Mouse (Mus musculus) stomach, postnatal 0 days (tissue): ENCODE data around the gene Gramd1b. TPM values are rescaled to one million over a fixed set of nuclear protein-coding genes. Genes with fewer than 3 reads are reported as not detected.

ENCODE experiments used
- ATAC-seq: fragments of 200-750 bp; cut with Nextera tagmentation; 2 replicates; pipeline ENCODE4 v1.8.0; 2017; ENCODE audit not compliant: low FRiP score, low TSS enrichment
- DNase-seq: peaks from one replicate; pipeline ENCODE4 v3.0.0-alpha.2; 2016; ENCODE audit warnings: low spot score
- H3K27ac ChIP-seq: fragments of 300-500 bp; sonication (generic); replicated peaks from 2 replicates; pipeline ENCODE4 v1.5.1; 2014; ENCODE audit warnings: mild to moderate bottlenecking, control low read depth
- H3K27me3 ChIP-seq: fragments of 300-500 bp; sonication (generic); 2 replicates; pipeline ENCODE4 v1.6.1; 2014; ENCODE audit warnings: low read length; ENCODE audit not compliant: control insufficient read depth, insufficient read depth
- H3K36me3 ChIP-seq: fragments of 300-500 bp; sonication (generic); 2 replicates; pipeline ENCODE4 v1.6.1; 2014; ENCODE audit warnings: low read length, mixed read lengths; ENCODE audit not compliant: control insufficient read depth, insufficient read depth
- H3K4me1 ChIP-seq: fragments of 300-500 bp; sonication (generic); replicated peaks from 2 replicates; pipeline ENCODE4 v1.6.1; 2014; ENCODE audit warnings: antibody characterized with exemption; ENCODE audit not compliant: control insufficient read depth, insufficient read depth
- H3K4me2 ChIP-seq: fragments of 300-500 bp; sonication (generic); replicated peaks from 2 replicates; pipeline ENCODE4 v1.6.1; 2014; ENCODE audit warnings: low read depth, mild to moderate bottlenecking, control low read depth, moderate library complexity
- H3K4me3 ChIP-seq: fragments of 300-500 bp; sonication (generic); 2 replicates; pipeline ENCODE4 v1.5.1; 2014; ENCODE audit warnings: low read depth, low read length, control low read depth
- H3K9ac ChIP-seq: fragments of 300-500 bp; sonication (generic); 2 replicates; pipeline ENCODE4 v1.6.1; 2014; ENCODE audit warnings: mild to moderate bottlenecking, low read length, control low read depth, mixed read lengths
- H3K9me3 ChIP-seq: fragments of 300-500 bp; sonication (generic); 2 replicates; pipeline ENCODE4 v1.6.1; 2016; ENCODE audit warnings: low read length; ENCODE audit not compliant: control insufficient read depth
- CTCF ChIP-seq: IDR thresholded peaks from 2 replicates; pipeline ENCODE4 v1.5.1; 2016; ENCODE audit warnings: antibody characterized with exemption, low read depth, mild to moderate bottlenecking, moderate library complexity
- EP300 ChIP-seq: optimal IDR thresholded peaks from 2 replicates; pipeline ENCODE3; 2016; ENCODE audit warnings: antibody characterized with exemption
- WGBS: fragments of 180-500 bp; shearing (Covaris S2); extraction: QIAGEN DNeasy Blood & Tissue Kit; methylation state at CpG from one replicate; pipeline ENCODE4 v1.1.7; 2014; 5-methylcytosine and 5-hydroxymethylcytosine counted together
- polyA plus RNA-seq: library from polyadenylated mRNA; unstranded; fragments of >200 nt; fragmentation: Nextera tagmentation; extraction: Ambion mirVana; gene quantifications from 2 replicates; pipeline ENCODE4 v1.2.1, GENCODE M21; 2015

Gene Gramd1b
- polyA plus RNA-seq, 1 experiment from 2014 or later = 1.8 TPM

- WGBS = 34% methylated on average over 4 of the region's 4 CpGs
- no peaks in the 10 kb centered on the region for H3K9me3 ChIP-seq
- TF ChIP-seq CTCF = peak; percentile 81
- no peak for TF ChIP-seq EP300
- ATAC-seq (peak; percentile 59; the same call in 1 of the 2 replicates), DNase-seq (peak; percentile 71)
- no peaks in the 10 kb centered on the region for H3K27me3 ChIP-seq
- H3K9ac ChIP-seq = no peak overlapping the region
- no peak overlapping the region for H3K27ac ChIP-seq
- H3K4me3 ChIP-seq = no peak overlapping the region
- no peak overlapping the region for H3K4me2 ChIP-seq
- H3K36me3 ChIP-seq = no peaks in the 10 kb centered on the region
- no peaks in the 10 kb centered on the region for H3K4me1 ChIP-seq
Observed at GRCm38 (mm10) chr9:40479333-40479732, 51.9 kb downstream of the Gramd1b start.

GRCm38 (mm10) chr9:40478146-40478900 lies 52.9 kb downstream of the Gramd1b start:
- DNase-seq (no peak), ATAC-seq (no peak)
- Histone ChIP-seq H3K9ac (no peak overlapping the region), H3K27me3 (no peaks in the 10 kb centered on the region), H3K4me1 (no peaks in the 10 kb centered on the region), H3K4me2 (no peak overlapping the region), H3K36me3 (no peaks in the 10 kb centered on the region), H3K4me3 (no peak overlapping the region), H3K27ac (no peak overlapping the region), H3K9me3 (no peaks in the 10 kb centered on the region)
- TF ChIP-seq EP300 = no peak
- no peak for TF ChIP-seq CTCF
- 65% methylated on average over 9 of the region's 9 CpGs for WGBS

- H3K9me3 ChIP-seq = no peaks in the 10 kb centered on the region
- DNase-seq (no peak), ATAC-seq (no peak)
- no peak overlapping the region for H3K4me3 ChIP-seq
- no peak overlapping the region for H3K9ac ChIP-seq
- no peak overlapping the region for H3K27ac ChIP-seq
- no peaks in the 10 kb centered on the region for H3K36me3 ChIP-seq
- TF ChIP-seq EP300 (no peak), CTCF (no peak)
- H3K4me2 ChIP-seq = no peak overlapping the region
- 82% methylated on average over 2 of the region's 2 CpGs for WGBS
- H3K4me1 ChIP-seq = no peaks in the 10 kb centered on the region
- no peaks in the 10 kb centered on the region for H3K27me3 ChIP-seq
Observed at GRCm38 (mm10) chr9:40477611-40478010, 53.6 kb downstream of the Gramd1b start.

DNA sequence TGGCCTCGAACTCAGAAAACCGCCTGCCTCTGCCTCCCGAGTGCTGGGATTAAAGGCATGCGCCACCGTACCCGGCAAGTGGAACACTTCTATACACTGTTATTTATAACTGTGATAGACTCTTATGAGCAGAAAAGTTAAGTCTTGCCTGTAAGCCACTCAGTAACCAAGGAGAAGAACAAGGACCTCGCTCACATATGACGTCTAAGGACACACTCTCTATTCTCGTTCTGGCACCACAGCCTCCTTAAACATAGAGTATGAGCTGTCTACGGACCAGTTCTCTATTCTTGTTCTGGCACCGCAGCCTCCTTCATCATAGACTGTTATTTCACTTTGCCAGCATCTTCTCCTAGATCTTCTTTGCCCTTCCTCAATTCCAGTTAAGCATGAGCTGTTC lies 55.1 kb downstream of the Gramd1b start:
- no peak for TF ChIP-seq CTCF
- TF ChIP-seq EP300 = no peak
- H3K4me3 ChIP-seq = no peak overlapping the region
- no peaks in the 10 kb centered on the region for H3K36me3 ChIP-seq
- no peak overlapping the region for H3K4me2 ChIP-seq
- no peak overlapping the region for H3K9ac ChIP-seq
- no peaks in the 10 kb centered on the region for H3K27me3 ChIP-seq
- H3K4me1 ChIP-seq = no peaks in the 10 kb centered on the region
- DNase-seq = no peak
- no peak overlapping the region for H3K27ac ChIP-seq
- no peaks in the 10 kb centered on the region for H3K9me3 ChIP-seq
- 86% methylated on average over 11 of the region's 11 CpGs for WGBS
- no peak for ATAC-seq

DNA sequence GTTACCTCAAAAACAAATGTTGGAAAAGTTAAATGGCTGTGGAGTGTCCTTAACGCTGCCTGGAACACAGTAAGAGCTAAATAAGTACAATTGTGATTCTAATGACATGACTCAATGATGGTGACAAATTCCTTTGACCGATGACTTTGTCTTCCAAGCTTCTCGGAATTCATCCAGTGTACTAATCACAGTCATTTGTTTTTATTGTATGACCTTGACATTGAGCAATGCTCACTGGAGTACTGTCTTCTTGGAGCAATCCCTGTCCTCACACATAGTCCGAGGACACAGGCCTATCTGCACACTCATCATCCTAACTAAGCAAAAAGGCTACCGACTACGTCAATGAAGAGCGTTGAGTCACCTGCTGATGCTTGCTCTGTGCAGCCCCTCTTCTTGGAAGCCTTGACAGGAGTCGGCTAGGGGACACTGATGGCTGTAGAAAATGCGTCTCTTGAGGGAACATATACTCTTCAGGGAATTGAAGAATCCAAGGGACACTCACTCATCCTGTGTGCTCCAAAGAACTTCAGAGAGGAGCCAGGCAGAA lies 58.1 kb downstream of the Gramd1b start:
- Histone ChIP-seq H3K36me3 (no peaks in the 10 kb centered on the region), H3K27me3 (no peaks in the 10 kb centered on the region), H3K9me3 (no peaks in the 10 kb centered on the region), H3K4me2 (no peak overlapping the region), H3K27ac (no peak overlapping the region), H3K4me3 (no peak overlapping the region), H3K9ac (no peak overlapping the region), H3K4me1 (no peaks in the 10 kb centered on the region)
- no peak for DNase-seq
- 85% methylated on average over 9 of the region's 9 CpGs for WGBS
- no peak for ATAC-seq
- no peak for TF ChIP-seq EP300
- no peak for TF ChIP-seq CTCF

DNA sequence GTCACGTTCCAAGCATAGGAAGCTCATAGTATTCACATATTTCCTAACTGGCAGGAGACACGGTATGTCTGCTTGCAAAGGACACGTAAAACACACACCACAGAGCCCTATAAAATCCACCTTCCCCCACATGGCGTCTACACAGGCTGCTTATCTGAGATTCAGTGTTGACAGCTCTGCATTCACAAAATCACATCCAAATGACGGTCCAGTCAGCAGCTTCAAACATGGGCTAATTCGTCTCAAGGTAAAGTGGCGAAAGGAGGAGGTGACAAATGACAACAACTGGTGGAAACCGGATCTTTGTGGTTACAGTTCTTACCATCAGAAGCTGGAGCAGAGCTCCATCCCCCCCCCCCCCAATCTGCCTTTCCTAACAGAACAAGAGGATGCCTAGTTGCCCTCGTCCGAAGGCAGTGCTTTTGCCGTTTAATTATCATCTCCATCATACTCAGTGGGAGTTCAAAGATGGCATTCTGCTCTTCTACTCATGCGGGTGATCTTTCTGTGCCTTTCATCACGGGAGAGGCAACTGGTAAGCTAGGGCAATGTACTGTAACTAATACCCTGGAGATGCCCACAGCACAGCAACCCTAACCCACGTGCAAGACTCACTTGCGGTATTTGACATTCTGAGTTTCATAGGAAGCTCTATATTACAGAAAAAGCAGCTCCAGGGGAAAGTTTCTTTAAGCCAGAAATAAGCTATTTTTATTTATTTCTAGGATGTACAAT lies 61.6 kb downstream of the Gramd1b start:
- Histone ChIP-seq H3K9ac (no peak overlapping the region), H3K27me3 (no peaks in the 10 kb centered on the region), H3K4me2 (no peak overlapping the region), H3K9me3 (no peaks in the 10 kb centered on the region), H3K4me1 (no peaks in the 10 kb centered on the region), H3K4me3 (no peak overlapping the region), H3K36me3 (no peaks in the 10 kb centered on the region), H3K27ac (no peak overlapping the region)
- TF ChIP-seq CTCF = no peak
- TF ChIP-seq EP300 = no peak
- no peak for DNase-seq
- no peak for ATAC-seq
- 70% methylated on average over 15 of the region's 15 CpGs for WGBS
